ENCODE assay signal across 20 mouse cellular contexts in genomic region chr16:57759862-57760261, GRCm38 (mm10). TPM values are rescaled to one million over a fixed set of nuclear protein-coding genes. Genes with fewer than 3 reads are reported as not detected.
"Had no signal": no experiment of that assay in that cellular context is flagged by ENCODE, and none has a peak within 500 bp of the region (broad histone marks: within the 10 kb centered on the region; RNA-seq: fewer than 3 reads in every experiment).

No protein-coding gene starts in this region.

- H3K36me3 ChIP-seq: midbrain, embryonic 10.5 days; neural tube, embryonic 13.5 days; neural tube, embryonic 15.5 days had no signal

- ATAC-seq: midbrain, embryonic 16.5 days had no signal

- H3K9ac ChIP-seq: lung, embryonic 14.5 days; neural tube, embryonic 13.5 days; neural tube, embryonic 15.5 days had no signal

- H3K4me3 ChIP-seq: midbrain, embryonic 10.5 days; myocyte; neural tube, embryonic 13.5 days; neural tube, embryonic 15.5 days had no signal

- H3K9me3 ChIP-seq: midbrain, embryonic 10.5 days; neural tube, embryonic 13.5 days; neural tube, embryonic 15.5 days had no signal

- H3K27me3 ChIP-seq: neural tube, embryonic 15.5 days had no signal

- H3K27ac ChIP-seq: midbrain, embryonic 10.5 days; neural tube, embryonic 13.5 days; neural tube, embryonic 15.5 days had no signal

- H3K4me2 ChIP-seq: lung, embryonic 14.5 days; neural tube, embryonic 13.5 days; neural tube, embryonic 15.5 days had no signal

- DNase-seq: lung, adult 18-20 months; lung, embryonic 14.5 days; lung, postnatal 10 days; lung, postnatal 4 days; midbrain, embryonic 14.5 days; retina, postnatal 1 day; right cerebral cortex, adult 18-20 months; right cerebral cortex, postnatal 25 days; right cerebral cortex, postnatal 4 days; spleen, adult 18-20 months; thymus, adult 18-20 months; thymus, postnatal 14 days; thymus, postnatal 36 days had no signal

RNA-seq across cellular contexts. Expression of gene Col8a1, which starts 5.3 kb away (rescaled TPM):
- total RNA-seq: megakaryocyte, adult 5-6 weeks; megakaryocyte-erythroid progenitor cell, adult 5-6 weeks had no signal
